In genomic region chr7:44466888-44467311, GRCm38 (mm10) we compare ENCODE assay signal across 8 mouse cellular contexts. TPM values are rescaled to one million over a fixed set of nuclear protein-coding genes. Genes with fewer than 3 reads are reported as not detected.
DNase-seq lines count a peak whose midpoint lies in the region; ATAC-seq lines count a peak whose summit lies in the region.

No protein-coding gene starts in this region.

- H3K4me3 ChIP-seq in limb, embryonic 15.5 days, result peak overlapping the region; percentile 66; the same call in 1 of the 2 replicates
- no peak overlapping the region for H3K4me3 ChIP-seq in stomach, embryonic 16.5 days (replicated peaks; ENCODE audit: low read length)

- peak overlapping the region; percentile 66; the same call in 1 of the 2 replicates for H3K4me2 ChIP-seq in limb, embryonic 15.5 days
- H3K4me2 ChIP-seq in stomach, embryonic 16.5 days (ENCODE audit: low read depth, low read length), result no peak overlapping the region

- H3K9me3 ChIP-seq in limb, embryonic 15.5 days, result no peaks in the 10 kb centered on the region
- H3K9me3 ChIP-seq in stomach, embryonic 16.5 days (replicated peaks; ENCODE audit: control insufficient read depth, low read length), result no peaks in the 10 kb centered on the region

- peaks cover 36% of the 10 kb centered on the region for H3K27me3 ChIP-seq in limb, embryonic 15.5 days
- H3K27me3 ChIP-seq in stomach, embryonic 16.5 days (ENCODE audit: control insufficient read depth, insufficient read depth, low read length), result peaks cover 35% of the 10 kb centered on the region

- ATAC-seq in limb, embryonic 15.5 days (ENCODE audit: insufficient number of reproducible peaks, low FRiP score, low TSS enrichment, low read depth), result no peak
- no peak for ATAC-seq in stomach, embryonic 16.5 days (ENCODE audit: insufficient read depth, low FRiP score)
- no peak for ATAC-seq in granulocyte monocyte progenitor cell, adult 5-6 weeks (replicated peaks; ENCODE audit: poor library complexity, severe bottlenecking)

- H3K4me1 ChIP-seq in limb, embryonic 15.5 days, result peaks cover 31% of the 10 kb centered on the region
- H3K4me1 ChIP-seq in stomach, embryonic 16.5 days (ENCODE audit: control insufficient read depth, insufficient read depth, low read length), result peaks cover 7% of the 10 kb centered on the region

- H3K9ac ChIP-seq in limb, embryonic 15.5 days, result no peak overlapping the region
- 0 out of 2 replicates have a peak overlapping the region, but pooled peaks have one; percentile 8 for H3K9ac ChIP-seq in stomach, embryonic 16.5 days (ENCODE audit: low read length)

- 87% methylated on average over 16 of the region's 16 CpGs for WGBS in limb, embryonic 15.5 days
- WGBS in stomach, embryonic 16.5 days, result 83% methylated on average over 16 of the region's 16 CpGs

- H3K27ac ChIP-seq in limb, embryonic 15.5 days, result no peak overlapping the region
- H3K27ac ChIP-seq in stomach, embryonic 16.5 days (ENCODE audit: low read length), result no peak overlapping the region

- DNase-seq in frontal cortex, postnatal 10 days (ENCODE audit: low spot score in 2 of 2), result peak; percentile 49 to 52
- DNase-seq in frontal cortex, adult 2 months (ENCODE audit: extremely low spot score in 1 of 2, low spot score in 1 of 2), result no peak
- peak; percentile 22 for DNase-seq in right cerebral cortex, adult 18-20 months
- no peak for DNase-seq in right cerebral cortex, postnatal 4 days
- no peak for DNase-seq in gastrocnemius, postnatal 10 days

- peaks cover 11% of the 10 kb centered on the region; the same call in 1 of the 2 replicates for H3K36me3 ChIP-seq in limb, embryonic 15.5 days
- no peaks in the 10 kb centered on the region for H3K36me3 ChIP-seq in stomach, embryonic 16.5 days (ENCODE audit: control insufficient read depth, insufficient read depth, low read length)

RNA-seq across cellular contexts. Expression of gene Josd2, which starts 0.9 kb away (rescaled TPM):
- polyA plus RNA-seq in frontal cortex, adult 2 months (2012; rRNA removed), result 169 and 184 TPM in 2 replicates
- polyA plus RNA-seq in limb, embryonic 15.5 days (2015; fragmentation: Nextera tagmentation; extraction: Ambion mirVana), result 92.9 and 121 TPM in 2 replicates
- polyA plus RNA-seq in stomach, embryonic 16.5 days (2015; fragmentation: Nextera tagmentation; extraction: Ambion mirVana), result 88.0 and 102 TPM in 2 replicates
- 26.4 and 62.3 TPM in 2 replicates for total RNA-seq in granulocyte monocyte progenitor cell, adult 5-6 weeks (2014; fragmentation: Nextera tagmentation)
- 15.9 and 31.2 TPM in 2 replicates for total RNA-seq in granulocyte monocyte progenitor cell, adult 5-6 weeks (2017)
- total RNA-seq in gastrocnemius, postnatal 10 days (2021), result 10 to 100 TPM; 61.5 to 68.3 TPM

RNA-seq across cellular contexts. Expression of gene Aspdh, which starts 1.7 kb away (rescaled TPM):
- 12.2 and 14.4 TPM in 2 replicates for polyA plus RNA-seq in frontal cortex, adult 2 months (2012; rRNA removed)
- 0.29 and 0.56 TPM in 2 replicates for polyA plus RNA-seq in limb, embryonic 15.5 days (2015; fragmentation: Nextera tagmentation; extraction: Ambion mirVana)
- 0.72 and 0.87 TPM in 2 replicates for polyA plus RNA-seq in stomach, embryonic 16.5 days (2015; fragmentation: Nextera tagmentation; extraction: Ambion mirVana)
- total RNA-seq in granulocyte monocyte progenitor cell, adult 5-6 weeks (2014; fragmentation: Nextera tagmentation), result not detected in 2 replicates
- not detected in 2 replicates for total RNA-seq in granulocyte monocyte progenitor cell, adult 5-6 weeks (2017)
- not detected for total RNA-seq in gastrocnemius, postnatal 10 days (2021)

RNA-seq across cellular contexts. Expression of gene Emc10, which starts 29.4 kb away (rescaled TPM):
- 252 and 282 TPM in 2 replicates for polyA plus RNA-seq in frontal cortex, adult 2 months (2012; rRNA removed)
- polyA plus RNA-seq in limb, embryonic 15.5 days (2015; fragmentation: Nextera tagmentation; extraction: Ambion mirVana), result 103 and 116 TPM in 2 replicates
- 69.9 and 80.7 TPM in 2 replicates for polyA plus RNA-seq in stomach, embryonic 16.5 days (2015; fragmentation: Nextera tagmentation; extraction: Ambion mirVana)
- total RNA-seq in granulocyte monocyte progenitor cell, adult 5-6 weeks (2014; fragmentation: Nextera tagmentation), result 63.1 and 126 TPM in 2 replicates
- 33.7 and 42.0 TPM in 2 replicates for total RNA-seq in granulocyte monocyte progenitor cell, adult 5-6 weeks (2017)
- total RNA-seq in gastrocnemius, postnatal 10 days (2021), result 10 to 100 TPM; 50.8 to 52.6 TPM

RNA-seq across cellular contexts. Expression of gene Fam71e1, which starts 29.5 kb away (rescaled TPM):
- polyA plus RNA-seq in frontal cortex, adult 2 months (2012; rRNA removed), result 27.3 and 33.6 TPM in 2 replicates
- polyA plus RNA-seq in limb, embryonic 15.5 days (2015; fragmentation: Nextera tagmentation; extraction: Ambion mirVana), result 9.7 and 12.8 TPM in 2 replicates
- polyA plus RNA-seq in stomach, embryonic 16.5 days (2015; fragmentation: Nextera tagmentation; extraction: Ambion mirVana), result 7.0 and 8.2 TPM in 2 replicates
- 12.3 TPM in 1 of 2 replicates, not detected in the other for total RNA-seq in granulocyte monocyte progenitor cell, adult 5-6 weeks (2014; fragmentation: Nextera tagmentation)
- 0.67 and 3.0 TPM in 2 replicates for total RNA-seq in granulocyte monocyte progenitor cell, adult 5-6 weeks (2017)
- total RNA-seq in gastrocnemius, postnatal 10 days (2021), result 1 to 10 TPM; 4.3 to 5.7 TPM

RNA-seq across cellular contexts. Expression of gene Lrrc4b, which starts 38.1 kb away (rescaled TPM):
- 230 and 247 TPM in 2 replicates for polyA plus RNA-seq in frontal cortex, adult 2 months (2012; rRNA removed)
- polyA plus RNA-seq in limb, embryonic 15.5 days (2015; fragmentation: Nextera tagmentation; extraction: Ambion mirVana), result 0.55 and 0.87 TPM in 2 replicates
- polyA plus RNA-seq in stomach, embryonic 16.5 days (2015; fragmentation: Nextera tagmentation; extraction: Ambion mirVana), result 0.31 and 0.52 TPM in 2 replicates
- total RNA-seq in granulocyte monocyte progenitor cell, adult 5-6 weeks (2014; fragmentation: Nextera tagmentation), result not detected in 2 replicates
- total RNA-seq in granulocyte monocyte progenitor cell, adult 5-6 weeks (2017), result not detected in 2 replicates
- 1 to 10 TPM; 1.9 to 2.5 TPM for total RNA-seq in gastrocnemius, postnatal 10 days (2021)

Comparison
In these comparisons a context has a peak if more than half of its experiments do, and no peak if none do; other contexts are left out.
1. DNase-seq: peak in frontal cortex, postnatal 10 days (2 of 2) and right cerebral cortex, adult 18-20 months (single experiment); none in frontal cortex, adult 2 months (0 of 2), right cerebral cortex, postnatal 4 days (single experiment) and gastrocnemius, postnatal 10 days (single experiment).